ENCODE assay signal across 17 mouse cellular contexts in the genomic region with DNA sequence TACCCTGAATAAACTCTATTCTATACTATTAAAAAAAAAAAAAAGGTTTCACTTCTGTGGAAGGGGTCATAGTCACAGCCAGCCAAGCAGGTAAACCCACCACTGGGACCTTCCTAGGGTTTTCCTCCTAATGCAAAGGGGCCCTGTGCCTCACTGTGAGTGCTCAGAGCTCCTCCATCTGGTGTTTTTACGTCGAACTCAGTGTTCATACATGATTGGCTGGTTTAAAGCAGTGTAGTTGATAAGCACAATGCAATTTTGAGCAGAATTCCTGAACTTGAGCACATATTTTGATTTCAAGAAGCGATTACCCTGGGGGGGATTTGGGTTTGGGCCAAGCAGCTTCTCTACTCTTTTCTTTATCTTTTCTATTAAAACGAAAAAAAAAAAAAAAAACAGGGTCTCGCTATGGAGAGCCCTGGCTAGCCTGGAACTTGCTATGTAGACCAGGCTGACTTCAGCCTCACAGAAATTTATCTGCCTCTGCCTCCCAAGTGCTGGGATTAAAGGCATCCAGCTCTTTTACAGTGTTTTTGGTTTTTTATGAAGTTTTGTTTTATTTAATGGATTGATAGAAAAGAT. TPM values are rescaled to one million over a fixed set of nuclear protein-coding genes. Genes with fewer than 3 reads are reported as not detected.
"Had no signal": no experiment of that assay in that cellular context is flagged by ENCODE, and none has a peak within 500 bp of the region (broad histone marks: within the 10 kb centered on the region; RNA-seq: fewer than 3 reads in every experiment).

No protein-coding gene starts in this region.

- H3K9ac ChIP-seq: neural tube, embryonic 13.5 days; neural tube, embryonic 15.5 days; stomach, embryonic 15.5 days had no signal

- H3K27me3 ChIP-seq: neural tube, embryonic 13.5 days; neural tube, embryonic 15.5 days had no signal

- DNase-seq: right cerebral cortex, adult 18-20 months; right cerebral cortex, postnatal 14 days; right cerebral cortex, postnatal 25 days; right cerebral cortex, postnatal 4 days; spleen, adult 18-20 months; thymus, adult 18-20 months; thymus, adult 2 months; thymus, postnatal 14 days; thymus, postnatal 25 days; thymus, postnatal 36 days; thymus, postnatal 4 days had no signal

- H3K36me3 ChIP-seq: neural tube, embryonic 13.5 days; neural tube, embryonic 15.5 days; stomach, embryonic 15.5 days had no signal

- H3K27ac ChIP-seq: neural tube, embryonic 13.5 days; neural tube, embryonic 15.5 days; stomach, embryonic 15.5 days; stomach, postnatal 0 days had no signal

- H3K4me1 ChIP-seq: neural tube, embryonic 15.5 days; stomach, embryonic 15.5 days had no signal

- H3K4me3 ChIP-seq: neural tube, embryonic 13.5 days; neural tube, embryonic 15.5 days; stomach, embryonic 15.5 days had no signal

- H3K9me3 ChIP-seq: neural tube, embryonic 13.5 days; neural tube, embryonic 15.5 days; stomach, embryonic 15.5 days had no signal

RNA-seq across cellular contexts. Expression of a gene that starts 8.4 kb away (rescaled TPM):
- total RNA-seq: neutrophil, adult 5-6 weeks had no signal

RNA-seq across cellular contexts. Expression of a gene that starts 21.1 kb away (rescaled TPM):
- total RNA-seq: neutrophil, adult 5-6 weeks had no signal
- polyA plus RNA-seq: neural tube, embryonic 14.5 days had no signal
